Mouse (Mus musculus): Measurements from ENCODE around the gene Ptov1. TPM values are rescaled to one million over a fixed set of nuclear protein-coding genes. Genes with fewer than 3 reads are reported as not detected.

The Ptov1 gene
- polyA plus RNA-seq, 1 experiment from 2014 or later = 331 TPM

DNA sequence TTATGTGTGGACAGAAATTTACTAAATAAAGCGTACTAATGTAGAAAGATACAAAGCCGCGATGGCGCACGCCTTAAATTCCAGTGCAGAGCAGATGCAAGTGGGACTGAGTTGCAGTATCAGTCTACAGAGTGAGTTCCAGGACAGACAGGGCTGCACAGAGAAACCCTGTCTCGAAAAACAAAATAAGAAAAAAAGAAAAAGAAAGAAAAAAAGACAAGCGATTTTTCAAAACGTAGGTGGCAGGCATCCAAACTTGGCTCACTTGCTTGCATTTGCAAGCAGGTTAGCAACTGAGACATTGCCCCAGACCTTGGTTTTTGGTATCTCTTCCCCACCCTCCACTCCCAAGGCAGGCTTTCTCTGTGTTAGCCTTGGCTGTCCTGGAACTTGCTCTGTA is 23.6 kb upstream of the Ptov1 start:
- Histone ChIP-seq H3K27ac (ENCODE audit: low read depth, low read length) (peak overlapping the region; percentile 58), H3K36me3 (ENCODE audit: control insufficient read depth, insufficient read depth, low read length) (peaks cover 2% of the 10 kb centered on the region; the same call in 1 of the 2 replicates), H3K4me1 (replicated peaks; ENCODE audit: control insufficient read depth, insufficient read depth, low read length) (peaks cover 7% of the 10 kb centered on the region), H3K27me3 (ENCODE audit: control insufficient read depth, insufficient read depth, low read length) (no peaks in the 10 kb centered on the region), H3K9me3 (ENCODE audit: control insufficient read depth, low read length) (no peaks in the 10 kb centered on the region), H3K9ac (ENCODE audit: low read depth, low read length) (no peak overlapping the region), H3K4me2 (replicated peaks; ENCODE audit: low read depth, low read length) (no peak overlapping the region), H3K4me3 (ENCODE audit: low read depth, low read length) (no peak overlapping the region; the same call in 1 of the 2 replicates)
- WGBS = 18% methylated on average over 8 of the region's 8 CpGs
- ATAC-seq (ENCODE audit: low FRiP score) = no peak
- DNase-seq (ENCODE audit: low spot score) = no peak

GRCm38 (mm10) chr7:44892276-44892921 is 22.8 kb upstream of the Ptov1 start, which contains the start of gene Med25:
Gene Med25, minus strand, starts transcription at chr7:44892712.
- no peaks in the 10 kb centered on the region for H3K27me3 ChIP-seq (ENCODE audit: control insufficient read depth, insufficient read depth, low read length)
- WGBS = under 1% methylated on average over 56 of the region's 56 CpGs
- peak; percentile 79 for ATAC-seq (ENCODE audit: low FRiP score)
- H3K4me2 ChIP-seq (replicated peaks; ENCODE audit: low read depth, low read length) = peak within 1 kb of the TSS; percentile 87
- H3K9ac ChIP-seq (ENCODE audit: low read depth, low read length) = peak within 1 kb of the TSS; percentile 94
- DNase-seq (ENCODE audit: low spot score) = peak; percentile 95
- peaks cover 7% of the 10 kb centered on the region for H3K4me1 ChIP-seq (replicated peaks; ENCODE audit: control insufficient read depth, insufficient read depth, low read length)
- H3K4me3 ChIP-seq (ENCODE audit: low read depth, low read length) = peak within 1 kb of the TSS; percentile 94
- H3K36me3 ChIP-seq (ENCODE audit: control insufficient read depth, insufficient read depth, low read length) = peaks cover 2% of the 10 kb centered on the region; the same call in 1 of the 2 replicates
- peak within 1 kb of the TSS; percentile 91 for H3K27ac ChIP-seq (ENCODE audit: low read depth, low read length)
- H3K9me3 ChIP-seq (ENCODE audit: control insufficient read depth, low read length) = no peaks in the 10 kb centered on the region

DNA sequence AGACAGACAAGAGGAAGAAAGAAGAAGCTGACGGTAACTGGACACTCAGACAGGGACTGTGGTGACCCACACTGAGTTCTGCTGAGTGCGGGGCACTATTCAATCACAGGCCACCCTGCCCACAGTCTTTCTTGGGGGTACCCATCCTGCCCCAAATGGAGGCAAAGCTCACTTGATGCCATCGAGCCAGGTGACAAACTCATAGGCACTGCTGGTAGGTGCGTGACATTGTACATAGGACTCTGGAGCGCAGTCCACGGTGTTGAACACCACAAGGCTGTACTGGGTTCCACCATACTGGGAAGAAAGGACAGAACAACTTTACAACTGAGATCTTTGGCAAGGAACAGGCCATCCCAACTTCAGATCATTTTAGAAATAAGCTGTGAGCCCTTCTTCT is 22.0 kb upstream of the Ptov1 start:
- H3K4me2 ChIP-seq (replicated peaks; ENCODE audit: low read depth, low read length) = peak overlapping the region; percentile 87
- 23% methylated on average over 6 of the region's 6 CpGs for WGBS
- peak overlapping the region; percentile 94 for H3K9ac ChIP-seq (ENCODE audit: low read depth, low read length)
- H3K4me3 ChIP-seq (ENCODE audit: low read depth, low read length) = peak overlapping the region; percentile 94
- peak; percentile 27 for DNase-seq (ENCODE audit: low spot score)
- no peak for ATAC-seq (ENCODE audit: low FRiP score)
- no peaks in the 10 kb centered on the region for H3K27me3 ChIP-seq (ENCODE audit: control insufficient read depth, insufficient read depth, low read length)
- H3K36me3 ChIP-seq (ENCODE audit: control insufficient read depth, insufficient read depth, low read length) = peaks cover 2% of the 10 kb centered on the region; the same call in 1 of the 2 replicates
- H3K9me3 ChIP-seq (ENCODE audit: control insufficient read depth, low read length) = no peaks in the 10 kb centered on the region
- H3K27ac ChIP-seq (ENCODE audit: low read depth, low read length) = peak overlapping the region; percentile 91; the same call in 1 of the 2 replicates
- peaks cover 5% of the 10 kb centered on the region for H3K4me1 ChIP-seq (replicated peaks; ENCODE audit: control insufficient read depth, insufficient read depth, low read length)

GRCm38 (mm10) chr7:44890737-44891136 is 21.1 kb upstream of the Ptov1 start:
- Histone ChIP-seq H3K4me1 (replicated peaks; ENCODE audit: control insufficient read depth, insufficient read depth, low read length) (peaks cover 5% of the 10 kb centered on the region), H3K9me3 (ENCODE audit: control insufficient read depth, low read length) (no peaks in the 10 kb centered on the region), H3K36me3 (ENCODE audit: control insufficient read depth, insufficient read depth, low read length) (peaks cover 5% of the 10 kb centered on the region; the same call in 1 of the 2 replicates), H3K4me3 (ENCODE audit: low read depth, low read length) (peak overlapping the region; percentile 94; the same call in 1 of the 2 replicates), H3K9ac (ENCODE audit: low read depth, low read length) (no peak overlapping the region; the same call in 1 of the 2 replicates), H3K27ac (ENCODE audit: low read depth, low read length) (no peak overlapping the region), H3K27me3 (ENCODE audit: control insufficient read depth, insufficient read depth, low read length) (no peaks in the 10 kb centered on the region), H3K4me2 (replicated peaks; ENCODE audit: low read depth, low read length) (peak overlapping the region; percentile 87)
- 85% methylated on average over 4 of the region's 4 CpGs for WGBS
- ATAC-seq (ENCODE audit: low FRiP score) (no peak), DNase-seq (ENCODE audit: low spot score) (no peak)

DNA sequence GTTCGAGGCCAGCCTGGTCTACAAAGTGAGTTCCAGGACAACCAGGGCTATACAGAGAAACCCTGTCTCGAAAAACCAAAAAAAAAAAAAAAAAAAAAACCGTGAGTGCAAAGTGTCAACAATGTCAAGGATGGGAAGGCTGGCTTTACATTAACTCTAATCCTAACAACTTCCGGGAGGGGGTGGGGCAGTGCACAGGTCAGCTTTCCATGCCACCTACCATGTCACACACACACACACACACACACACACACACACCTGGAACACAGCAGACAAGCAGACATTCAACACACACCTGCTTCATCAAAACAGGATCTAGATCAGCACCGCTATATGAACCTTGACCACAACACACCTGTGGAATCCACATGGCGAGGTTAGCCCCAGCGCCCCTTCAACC is 20.6 kb upstream of the Ptov1 start:
- 0 out of 2 replicates have a peak overlapping the region, but pooled peaks have one; percentile 12 for H3K4me2 ChIP-seq (replicated peaks; ENCODE audit: low read depth, low read length)

DNA sequence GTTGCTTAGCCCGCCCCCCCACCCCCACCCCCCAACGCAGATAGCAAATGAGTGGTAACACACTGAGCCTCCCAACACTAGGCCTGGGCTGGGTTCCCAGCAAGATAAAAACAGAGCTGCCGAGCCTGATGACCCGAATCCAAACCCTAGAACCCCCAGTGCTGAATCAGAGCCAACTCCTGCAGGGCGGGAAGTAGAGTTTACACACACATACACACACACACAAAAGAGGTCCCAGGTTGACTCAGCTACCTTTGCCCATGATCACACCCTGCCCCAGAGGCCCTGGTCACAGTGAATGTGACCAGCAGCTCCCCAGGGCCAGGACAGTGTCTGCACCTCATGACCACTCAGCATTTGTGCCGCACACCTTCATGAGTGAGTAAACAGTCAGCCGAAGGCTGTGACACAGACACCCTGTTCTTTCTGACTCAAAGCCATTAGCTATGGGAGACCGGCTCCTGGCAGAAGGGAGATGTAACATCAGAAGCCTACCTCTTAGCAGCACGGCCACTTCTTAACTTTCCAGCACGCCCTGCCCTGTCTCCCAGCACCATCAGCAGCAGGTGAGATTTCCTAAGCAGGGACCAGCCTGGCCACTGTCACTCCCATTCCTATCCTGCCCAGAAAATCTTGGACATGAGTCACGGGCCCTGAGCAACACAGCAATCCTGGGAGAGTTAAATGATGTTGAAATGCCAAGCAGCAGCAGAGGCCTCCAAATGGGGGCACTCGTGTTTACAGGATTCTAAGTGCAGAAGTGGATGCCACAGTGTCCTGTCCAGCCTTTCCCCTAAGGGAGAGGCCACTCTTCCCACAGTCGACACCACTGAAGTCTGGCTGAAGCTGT is 18.9 kb upstream of the Ptov1 start:
- peaks cover 14% of the 10 kb centered on the region for H3K36me3 ChIP-seq (ENCODE audit: control insufficient read depth, insufficient read depth, low read length)
- no peak for DNase-seq (ENCODE audit: low spot score)
- no peak overlapping the region for H3K27ac ChIP-seq (ENCODE audit: low read depth, low read length)
- WGBS = 94% methylated on average over 13 of the region's 13 CpGs
- H3K9ac ChIP-seq (ENCODE audit: low read depth, low read length) = no peak overlapping the region
- no peaks in the 10 kb centered on the region for H3K9me3 ChIP-seq (ENCODE audit: control insufficient read depth, low read length)
- no peak overlapping the region for H3K4me2 ChIP-seq (replicated peaks; ENCODE audit: low read depth, low read length)
- no peaks in the 10 kb centered on the region for H3K27me3 ChIP-seq (ENCODE audit: control insufficient read depth, insufficient read depth, low read length)
- no peak for ATAC-seq (ENCODE audit: low FRiP score)
- no peak overlapping the region for H3K4me3 ChIP-seq (ENCODE audit: low read depth, low read length)
- H3K4me1 ChIP-seq (replicated peaks; ENCODE audit: control insufficient read depth, insufficient read depth, low read length) = peaks cover 5% of the 10 kb centered on the region

More for the DNA sequence above, 20.6 kb upstream of the Ptov1 start:
- H3K4me3 ChIP-seq (ENCODE audit: low read depth, low read length) = no peak overlapping the region
- no peaks in the 10 kb centered on the region for H3K9me3 ChIP-seq (ENCODE audit: control insufficient read depth, low read length)
- H3K27me3 ChIP-seq (ENCODE audit: control insufficient read depth, insufficient read depth, low read length) = no peaks in the 10 kb centered on the region
- no peak overlapping the region for H3K9ac ChIP-seq (ENCODE audit: low read depth, low read length)
- WGBS = 94% methylated on average over 6 of the region's 7 CpGs
- peaks cover 6% of the 10 kb centered on the region; the same call in 1 of the 2 replicates for H3K36me3 ChIP-seq (ENCODE audit: control insufficient read depth, insufficient read depth, low read length)
- ATAC-seq (ENCODE audit: low FRiP score) = no peak
- no peak overlapping the region for H3K27ac ChIP-seq (ENCODE audit: low read depth, low read length)
- DNase-seq (ENCODE audit: low spot score) = no peak
- peaks cover 5% of the 10 kb centered on the region for H3K4me1 ChIP-seq (replicated peaks; ENCODE audit: control insufficient read depth, insufficient read depth, low read length)

GRCm38 (mm10) chr7:44886964-44887363 is 17.4 kb upstream of the Ptov1 start:
- peaks cover 17% of the 10 kb centered on the region for H3K36me3 ChIP-seq (ENCODE audit: control insufficient read depth, insufficient read depth, low read length)
- H3K9ac ChIP-seq (ENCODE audit: low read depth, low read length) = no peak overlapping the region
- WGBS = 87% methylated on average over 7 of the region's 7 CpGs
- DNase-seq (ENCODE audit: low spot score) (no peak), ATAC-seq (ENCODE audit: low FRiP score) (no peak)
- H3K9me3 ChIP-seq (ENCODE audit: control insufficient read depth, low read length) = no peaks in the 10 kb centered on the region
- H3K27ac ChIP-seq (ENCODE audit: low read depth, low read length) = no peak overlapping the region
- peaks cover 5% of the 10 kb centered on the region for H3K4me1 ChIP-seq (replicated peaks; ENCODE audit: control insufficient read depth, insufficient read depth, low read length)
- no peaks in the 10 kb centered on the region for H3K27me3 ChIP-seq (ENCODE audit: control insufficient read depth, insufficient read depth, low read length)
- H3K4me3 ChIP-seq (ENCODE audit: low read depth, low read length) = no peak overlapping the region
- no peak overlapping the region for H3K4me2 ChIP-seq (replicated peaks; ENCODE audit: low read depth, low read length)

DNA sequence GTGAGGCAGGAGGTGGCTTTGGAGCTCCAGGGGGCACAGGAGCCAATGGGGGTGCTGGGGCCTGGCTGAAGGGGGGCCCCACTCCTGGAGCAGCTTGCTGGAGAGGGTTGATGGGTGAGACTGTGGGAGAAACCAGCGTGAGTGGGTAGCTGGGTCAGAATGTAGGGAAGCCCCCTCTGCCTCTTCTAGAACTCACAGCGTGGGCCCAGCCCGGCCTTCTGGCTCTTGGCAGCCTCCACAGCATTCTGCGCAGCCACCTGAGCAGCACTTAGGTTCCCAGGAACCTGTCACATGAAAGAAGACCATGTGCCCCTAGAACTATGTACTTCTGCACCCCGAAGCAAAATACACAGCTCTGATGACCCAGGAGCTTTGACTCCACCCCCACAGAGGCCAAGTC is 15.0 kb upstream of the Ptov1 start:
- Histone ChIP-seq H3K27me3 (ENCODE audit: control insufficient read depth, insufficient read depth, low read length) (no peaks in the 10 kb centered on the region), H3K9me3 (ENCODE audit: control insufficient read depth, low read length) (no peaks in the 10 kb centered on the region), H3K27ac (ENCODE audit: low read depth, low read length) (no peak overlapping the region), H3K9ac (ENCODE audit: low read depth, low read length) (no peak overlapping the region), H3K4me2 (replicated peaks; ENCODE audit: low read depth, low read length) (no peak overlapping the region), H3K36me3 (ENCODE audit: control insufficient read depth, insufficient read depth, low read length) (peaks cover 26% of the 10 kb centered on the region), H3K4me1 (replicated peaks; ENCODE audit: control insufficient read depth, insufficient read depth, low read length) (no peaks in the 10 kb centered on the region), H3K4me3 (ENCODE audit: low read depth, low read length) (no peak overlapping the region)
- ATAC-seq (ENCODE audit: low FRiP score) (no peak), DNase-seq (ENCODE audit: low spot score) (no peak)
- 93% methylated on average over 5 of the region's 5 CpGs for WGBS

All from hindbrain, embryonic 11.5 days (tissue).